Mouse (Mus musculus) lung, adult 2 months (tissue): ENCODE measurements around the gene Dusp6.

Source experiments
- CTCF ChIP-seq: fragments of 200-500 bp; IDR thresholded peaks from 2 replicates; pipeline ENCODE4 v1.5.1; 2011; ENCODE audit warnings: mild to moderate bottlenecking, low read length, control low read depth; ENCODE audit not compliant: insufficient read depth
- POLR2A ChIP-seq: fragments of 200-500 bp; IDR thresholded peaks from 2 replicates; pipeline ENCODE4 v1.6.1; 2011; ENCODE audit warnings: low read depth, mild to moderate bottlenecking, control low read depth, low read length, borderline replicate concordance; ENCODE audit errors: extremely low read depth

DNA sequence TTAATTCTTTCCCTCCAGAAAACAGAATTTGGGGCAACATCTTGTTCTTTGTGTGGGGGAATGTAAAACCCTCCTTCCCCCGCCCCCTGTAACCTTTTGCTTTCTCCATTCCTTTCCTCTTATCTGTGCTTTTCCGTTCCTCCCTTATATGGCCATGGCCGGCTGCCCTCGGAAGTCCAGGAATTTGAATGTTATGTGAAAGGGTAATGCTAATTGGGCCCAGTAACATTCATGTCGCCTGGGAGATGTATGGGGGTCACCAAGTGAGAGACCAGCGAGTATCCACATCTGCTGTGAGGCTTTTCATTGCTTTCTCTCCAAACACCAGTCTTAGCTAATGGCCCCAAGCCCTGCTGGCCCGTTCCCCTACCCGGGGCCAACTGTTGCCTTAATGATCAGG, 22.7 kb downstream of the Dusp6 start:
- no peak for TF ChIP-seq POLR2A
- TF ChIP-seq CTCF, result no peak
